Mouse (Mus musculus) midbrain, embryonic 14.5 days (tissue): ENCODE measurements at regions not wholly inside any gene's neighbourhood (a gene's known extent, or its start where the extent isn't known, plus 50 kb on each side); places are given as distances from the start of the nearest gene placed in this dataset. TPM values are rescaled to one million over a fixed set of nuclear protein-coding genes. Genes with fewer than 3 reads are reported as not detected.
A peak's percentile ranks its signal among the peaks of the same experiment; 100 is the strongest.
"Not testable (repeated sequence)": the region's sequence is repeated elsewhere in the genome, so short reads cannot be mapped to it uniquely, and the experiment has no call there.

Experiments
- ATAC-seq: fragments of 200-750 bp; cut with Nextera tagmentation; 2 replicates; pipeline ENCODE4 v1.8.0; 2017; ENCODE audit warnings: moderate number of reproducible peaks, moderate library complexity; ENCODE audit not compliant: low FRiP score, low TSS enrichment
- DNase-seq: peaks from one replicate; pipeline ENCODE4 v3.0.0-alpha.2; 2015
- H3K27ac ChIP-seq: fragments of 300-500 bp; sonication (generic); replicated peaks from 2 replicates; pipeline ENCODE4 v1.5.1; 2014; ENCODE audit warnings: mild to moderate bottlenecking, low read depth, low read length, moderate library complexity
- H3K27me3 ChIP-seq: fragments of 300-500 bp; sonication (generic); 2 replicates; pipeline ENCODE4 v1.6.1; 2014; ENCODE audit warnings: low read length, control low read depth, mixed read lengths; ENCODE audit not compliant: control insufficient read depth, insufficient read depth
- H3K36me3 ChIP-seq: fragments of 300-500 bp; sonication (generic); 2 replicates; pipeline ENCODE4 v1.6.1; 2014; ENCODE audit warnings: low read length, control low read depth; ENCODE audit not compliant: control insufficient read depth, insufficient read depth
- H3K4me1 ChIP-seq: fragments of 300-500 bp; sonication (generic); 2 replicates; pipeline ENCODE4 v1.6.1; 2014; ENCODE audit warnings: mild to moderate bottlenecking, antibody characterized with exemption, low read length, control low read depth; ENCODE audit not compliant: control insufficient read depth, insufficient read depth
- H3K4me2 ChIP-seq: fragments of 300-500 bp; sonication (generic); 2 replicates; pipeline ENCODE4 v1.6.1; 2014; ENCODE audit warnings: mild to moderate bottlenecking, low read length, moderate library complexity
- H3K4me3 ChIP-seq: fragments of 300-500 bp; sonication (generic); replicated peaks from 2 replicates; pipeline ENCODE4 v1.5.1; 2014; ENCODE audit warnings: low read depth, low read length
- H3K9ac ChIP-seq: fragments of 300-500 bp; sonication (generic); replicated peaks from 2 replicates; pipeline ENCODE4 v1.6.1; 2014; ENCODE audit warnings: mild to moderate bottlenecking, low read length, moderate library complexity
- H3K9me3 ChIP-seq: fragments of 300-500 bp; sonication (generic); 2 replicates; pipeline ENCODE4 v1.6.1; 2016; ENCODE audit warnings: low read length, control low read depth, mixed read lengths; ENCODE audit not compliant: control insufficient read depth
- WGBS: fragments of 180-500 bp; shearing (Covaris S2); extraction: QIAGEN DNeasy Blood & Tissue Kit; methylation state at CpG from one replicate; pipeline ENCODE4 v1.1.7; 2014; 5-methylcytosine and 5-hydroxymethylcytosine counted together
- microRNA-seq: library from miRNA; unstranded; fragments of <30 nt; microRNA quantifications from one replicate; pipeline ENCODE4, GENCODE M21; 2016

DNA sequence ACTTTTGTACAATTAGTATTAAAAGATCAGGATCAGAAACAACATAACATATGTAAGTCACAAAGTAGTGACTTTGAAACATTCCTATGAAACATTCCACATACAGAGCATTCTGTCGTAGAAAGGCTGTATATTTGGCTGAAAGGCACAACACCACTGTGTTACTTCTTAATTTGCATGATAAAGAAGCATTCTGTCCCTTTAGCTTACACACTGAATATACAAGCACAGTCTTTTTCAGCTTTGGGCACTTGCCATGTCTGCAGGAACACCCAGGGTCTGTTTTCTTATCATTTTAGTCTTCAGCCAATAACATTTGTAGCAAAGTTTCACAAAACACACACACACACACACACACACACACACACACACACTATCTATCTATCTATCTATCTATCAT, 82.2 kb upstream of the Klhl1 start:
- not testable (repeated sequence) for H3K9ac ChIP-seq, H3K27me3 ChIP-seq, H3K27ac ChIP-seq, H3K36me3 ChIP-seq, H3K4me2 ChIP-seq, H3K4me3 ChIP-seq, H3K4me1 ChIP-seq, H3K9me3 ChIP-seq
- peak; percentile 75; the same call in 1 of the 2 replicates for ATAC-seq
- DNase-seq = peak; percentile 17
- 20% methylated on average over 1 of the region's 1 CpGs for WGBS

DNA sequence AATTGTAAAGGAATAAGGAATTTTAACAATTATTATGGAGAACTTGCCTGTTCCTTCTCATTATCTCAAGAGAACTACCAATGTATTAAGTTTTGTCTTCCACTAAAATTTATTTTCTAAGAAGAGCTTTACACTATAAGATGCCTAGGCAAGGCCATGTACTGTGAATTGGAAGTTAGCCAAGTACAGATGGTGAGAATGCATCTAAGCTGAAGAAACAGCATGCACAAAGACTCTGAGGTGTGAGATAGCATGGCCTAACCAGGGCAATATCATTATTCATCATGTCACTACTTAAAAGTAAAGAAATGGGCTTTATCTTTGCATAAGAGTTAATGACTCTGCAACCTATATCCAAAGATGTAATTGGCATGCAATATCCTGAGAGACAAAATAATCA, 73.1 kb upstream of the Klhl1 start:
- no peak overlapping the region for H3K9ac ChIP-seq
- no peak overlapping the region for H3K4me3 ChIP-seq
- no peak overlapping the region for H3K4me2 ChIP-seq
- no peaks in the 10 kb centered on the region for H3K36me3 ChIP-seq
- H3K4me1 ChIP-seq = no peaks in the 10 kb centered on the region
- DNase-seq = no peak
- H3K27ac ChIP-seq = no peak overlapping the region
- ATAC-seq = no peak
- no peaks in the 10 kb centered on the region for H3K9me3 ChIP-seq
- H3K27me3 ChIP-seq = no peaks in the 10 kb centered on the region

Small RNA genes lying in the stretch of these regions (microRNA-seq; reads per million reads assigned to microRNA genes)
- gene Gm27441 = not detected
